Mouse (Mus musculus) WW6 (cell line): ENCODE measurements around the gene Cebpz.
A peak's percentile ranks its signal among the peaks of the same experiment; 100 is the strongest.

Source experiments
- DNase-seq: peaks from one replicate; pipeline ENCODE4 v3.0.0-alpha.2; 2013; ENCODE audit warnings: low read depth, low spot score

The Cebpz gene

DNA sequence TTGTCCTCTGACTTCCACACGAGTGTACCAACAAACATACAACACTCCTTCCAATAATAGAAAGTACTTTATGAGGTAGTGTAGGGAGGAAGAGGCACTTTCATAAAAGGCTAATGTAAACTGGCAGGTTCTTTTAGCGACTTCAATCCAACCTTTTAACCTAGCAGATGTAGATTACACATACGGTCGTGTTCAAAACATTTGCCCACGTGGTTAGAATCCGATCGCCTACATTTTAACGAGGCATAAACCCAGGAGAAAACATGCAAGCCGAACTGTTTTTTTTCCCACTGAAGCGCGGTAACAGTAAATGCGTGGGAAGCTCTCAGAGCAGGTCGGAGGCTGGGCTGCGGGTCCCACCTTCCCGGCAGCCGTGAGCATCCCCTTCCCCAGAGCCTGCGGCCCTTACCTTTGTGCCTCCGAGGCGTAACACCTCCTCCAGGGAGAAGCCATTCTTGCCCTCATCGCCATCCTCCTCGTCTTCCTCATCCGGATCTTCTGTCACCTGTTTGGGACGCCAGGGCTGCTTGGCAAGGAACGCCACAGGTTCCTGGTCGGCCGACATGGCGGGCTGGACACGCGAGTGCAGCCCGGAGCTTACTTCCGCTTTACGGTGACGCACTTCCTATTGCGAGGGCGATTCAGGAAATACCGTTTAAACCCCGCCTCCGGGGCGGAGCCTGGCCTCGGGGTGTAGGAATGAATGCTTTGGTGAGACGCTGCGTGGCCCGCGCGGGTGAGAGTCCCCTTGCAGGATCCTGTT lies at the start of gene Cebpz, which contains the start of gene Ndufaf7:
Cebpz (minus strand) TSS at position 601 of the 763 bp plus-strand sequence.
Ndufaf7 (plus strand) TSS at position 671 of the 763 bp plus-strand sequence.
- DNase-seq: peak; percentile 98

DNA sequence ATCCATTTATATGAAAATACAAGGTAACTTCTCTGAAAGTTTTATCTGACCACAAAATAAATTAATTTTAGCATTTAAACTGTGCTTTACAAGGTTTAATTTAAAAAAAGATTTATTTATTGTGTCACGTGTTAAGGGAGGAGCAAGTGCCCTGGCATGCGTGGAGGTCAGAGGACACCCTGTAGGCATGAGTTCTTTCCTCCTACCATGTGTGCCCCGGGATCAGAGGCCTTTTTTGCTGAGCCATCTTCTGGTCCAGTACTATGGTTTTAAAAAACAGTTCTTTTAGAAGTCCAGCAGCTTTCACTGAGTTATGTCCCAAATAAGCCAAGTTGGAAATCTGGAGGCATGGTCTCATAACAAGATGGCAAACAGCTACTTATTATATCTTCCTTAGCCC lies 46.9 kb upstream of the Cebpz start:
- no peak for DNase-seq

DNA sequence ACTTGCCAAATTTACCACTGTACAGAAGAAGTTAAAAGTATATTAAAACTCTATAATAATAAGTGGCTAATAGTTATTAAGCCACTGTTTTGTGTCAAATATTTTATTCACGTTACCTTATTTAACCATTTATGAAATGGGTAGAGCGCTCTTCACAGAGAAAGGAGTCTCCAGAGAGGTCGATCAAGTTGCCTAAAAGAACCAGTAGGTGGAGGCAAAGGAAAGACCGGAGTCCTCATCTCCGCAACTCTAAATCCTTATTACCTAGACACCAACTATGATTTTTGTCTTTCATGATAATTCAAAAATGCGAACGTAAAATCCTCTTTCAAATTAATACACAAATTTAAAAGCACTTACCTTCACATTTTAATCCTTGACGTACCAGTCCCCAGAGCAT lies 46.3 kb upstream of the Cebpz start:
- DNase-seq: no peak

DNA sequence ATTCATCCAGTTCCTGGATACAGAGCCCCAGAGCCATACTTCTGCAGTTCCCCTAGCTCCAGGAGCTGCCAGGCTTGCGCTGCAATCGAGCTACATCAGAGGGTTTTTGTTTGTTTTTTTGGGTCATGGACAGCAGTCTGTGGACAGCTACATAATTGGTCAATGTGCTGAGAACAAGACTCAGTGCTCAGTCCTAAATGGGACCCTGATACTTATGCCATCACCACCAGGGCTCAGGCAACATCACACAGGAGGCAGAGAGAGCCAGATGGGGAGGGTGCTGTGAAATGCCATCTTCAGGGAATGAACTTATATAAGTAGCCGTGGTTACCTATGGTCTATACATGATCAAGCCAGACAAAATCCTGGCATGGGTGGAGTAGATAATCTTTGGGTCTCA lies 31.6 kb upstream of the Cebpz start:
- DNase-seq: no peak

DNA sequence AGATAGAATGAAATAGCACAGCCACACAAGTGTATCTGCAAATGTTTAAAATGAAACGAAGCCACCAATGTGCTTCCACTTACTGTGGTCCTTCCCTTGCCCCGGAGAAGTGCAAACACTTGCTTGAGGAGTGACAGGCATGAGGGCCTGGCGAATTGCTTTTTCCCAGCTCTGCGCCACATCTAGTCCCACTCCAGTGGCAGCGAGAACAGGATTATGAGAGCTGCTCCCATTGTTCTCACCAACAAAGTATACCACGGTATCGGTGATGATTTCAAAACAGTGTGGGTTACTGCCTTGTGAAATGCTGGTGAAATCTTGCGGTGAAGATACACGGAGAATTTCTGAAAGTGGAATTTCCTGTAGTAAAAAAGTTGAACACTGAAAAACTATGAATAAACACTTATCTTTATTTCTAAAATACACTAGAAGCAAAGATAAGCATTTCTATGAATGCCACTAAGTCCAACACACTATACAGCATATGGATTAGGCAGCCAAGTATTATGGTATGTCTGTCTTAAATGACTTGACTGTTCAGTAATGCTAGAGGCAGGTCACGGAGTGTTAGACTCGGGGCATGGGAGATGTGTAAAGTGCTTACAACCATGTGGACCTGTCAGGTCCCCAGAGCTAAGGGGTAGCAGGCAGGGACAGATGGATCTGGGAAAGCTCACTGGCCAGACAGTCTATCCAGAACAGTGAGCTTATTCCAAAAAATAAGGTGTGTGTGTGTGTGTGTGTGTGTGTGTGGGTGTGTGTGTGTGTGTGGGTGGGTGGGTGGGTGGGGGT lies 29.4 kb upstream of the Cebpz start:
- DNase-seq: no peak

DNA sequence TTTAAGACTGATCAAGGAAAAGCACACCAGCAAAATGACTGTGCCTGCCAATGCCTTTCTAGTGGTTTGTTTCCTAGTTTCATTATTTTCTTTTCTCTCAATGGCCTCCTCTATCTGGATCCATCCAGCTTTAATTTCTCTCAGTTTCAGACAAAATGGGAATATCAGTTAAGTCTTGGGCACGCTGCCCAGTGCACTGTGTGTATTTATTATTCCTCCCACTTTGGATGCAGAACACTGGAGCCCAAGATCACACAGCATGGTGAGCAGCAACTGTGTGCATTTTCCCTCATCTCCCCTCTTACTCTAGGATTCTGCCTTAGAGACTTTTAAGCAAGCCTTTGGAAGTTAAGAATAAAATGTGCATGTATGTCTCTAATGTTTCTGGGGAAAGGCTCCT lies 27.5 kb upstream of the Cebpz start:
- no peak for DNase-seq

DNA sequence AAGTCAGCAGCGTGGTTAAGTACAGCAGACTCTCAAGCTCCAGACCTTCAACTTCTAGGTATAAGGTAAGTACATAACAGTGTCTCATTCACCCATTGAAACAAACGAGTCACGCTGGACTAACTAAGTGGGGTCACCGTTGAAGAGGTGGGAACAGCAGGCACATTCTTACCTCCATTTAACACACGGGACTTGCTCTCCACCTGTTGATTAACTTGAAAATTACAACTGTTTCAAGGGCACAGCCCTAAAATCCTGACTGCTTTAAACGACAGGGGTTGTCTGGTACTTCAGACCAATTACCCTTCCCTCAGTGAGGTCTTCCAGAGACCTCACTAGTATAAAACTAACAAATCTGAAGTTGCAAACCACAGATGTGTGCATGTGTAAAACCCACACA lies 22.6 kb upstream of the Cebpz start:
- no peak for DNase-seq

DNA sequence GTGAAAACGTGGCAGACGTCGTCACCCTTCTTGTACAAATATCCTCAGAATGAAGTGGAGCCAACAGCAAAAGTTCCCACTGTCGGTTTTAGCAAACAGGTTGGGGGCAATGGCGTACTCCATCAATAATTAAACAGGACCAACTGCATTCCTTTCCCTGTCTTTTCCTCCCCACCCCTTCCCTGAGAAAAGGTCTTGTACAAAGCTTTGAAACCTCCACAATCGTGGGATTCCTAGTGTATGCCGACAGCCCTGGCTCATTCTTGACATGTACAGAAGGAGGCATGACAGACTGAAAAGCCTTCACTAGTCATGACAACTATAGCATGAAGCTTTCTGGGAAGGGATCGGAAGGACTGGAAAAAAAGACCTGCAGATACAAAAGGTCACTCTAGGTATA lies 16.4 kb upstream of the Cebpz start:
- DNase-seq: no peak

DNA sequence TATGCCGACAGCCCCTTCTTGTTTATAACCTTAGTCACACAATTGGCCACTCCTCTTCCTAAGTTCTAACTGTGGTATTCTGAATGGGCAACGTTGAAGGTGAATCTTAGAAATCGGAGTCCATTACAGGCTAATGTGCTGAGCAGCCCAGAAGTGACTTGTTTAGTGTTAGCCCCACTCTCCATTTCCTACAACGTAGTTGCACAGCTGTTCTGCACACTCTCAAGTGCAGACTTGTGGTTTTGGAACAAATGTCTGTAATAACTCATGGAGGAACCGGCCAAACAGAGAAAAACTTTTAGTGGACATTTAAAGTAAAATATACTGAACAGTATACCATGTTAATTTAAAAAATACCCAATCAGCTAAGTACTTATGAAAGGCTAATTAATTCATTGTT lies 15.2 kb upstream of the Cebpz start:
- no peak for DNase-seq

DNA sequence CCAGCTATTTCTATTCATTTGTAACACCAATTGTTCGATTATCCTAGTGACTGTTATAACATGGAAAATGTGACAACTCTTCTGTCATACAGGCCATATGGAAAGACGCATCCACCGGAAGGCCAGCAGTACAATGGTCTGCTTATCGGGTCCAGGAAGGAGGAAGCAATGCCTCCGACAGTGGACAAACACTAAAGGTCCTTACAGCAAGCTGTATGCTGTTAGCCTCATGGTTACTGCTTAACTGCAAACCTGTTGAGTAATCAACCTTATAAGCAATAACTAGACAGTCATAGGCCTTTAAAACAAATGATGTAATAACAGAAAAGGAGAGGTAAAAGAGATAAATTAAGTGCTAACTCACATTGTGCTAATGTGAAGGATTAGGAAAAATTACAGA lies 14.4 kb upstream of the Cebpz start:
- DNase-seq: no peak

DNA sequence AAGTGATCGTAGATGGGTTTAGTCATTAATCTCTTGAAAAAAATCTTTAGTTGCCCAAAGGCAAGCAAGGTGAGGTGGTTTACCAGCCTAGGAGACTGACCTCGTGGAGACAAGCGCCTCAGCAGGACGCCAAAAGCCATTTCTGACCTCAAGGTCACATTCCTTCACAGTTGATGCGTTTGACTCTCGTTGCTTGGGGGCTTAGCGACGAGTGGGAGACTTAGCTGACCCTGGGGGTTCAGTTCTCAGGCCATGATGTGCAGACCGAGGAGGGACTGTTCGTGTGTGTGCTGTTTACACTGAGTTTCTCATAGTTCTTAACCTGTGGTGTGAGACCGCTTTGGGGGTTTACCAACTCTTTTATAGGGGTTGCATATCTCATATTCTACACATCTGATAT lies 5.7 kb upstream of the Cebpz start:
- DNase-seq: no peak

DNA sequence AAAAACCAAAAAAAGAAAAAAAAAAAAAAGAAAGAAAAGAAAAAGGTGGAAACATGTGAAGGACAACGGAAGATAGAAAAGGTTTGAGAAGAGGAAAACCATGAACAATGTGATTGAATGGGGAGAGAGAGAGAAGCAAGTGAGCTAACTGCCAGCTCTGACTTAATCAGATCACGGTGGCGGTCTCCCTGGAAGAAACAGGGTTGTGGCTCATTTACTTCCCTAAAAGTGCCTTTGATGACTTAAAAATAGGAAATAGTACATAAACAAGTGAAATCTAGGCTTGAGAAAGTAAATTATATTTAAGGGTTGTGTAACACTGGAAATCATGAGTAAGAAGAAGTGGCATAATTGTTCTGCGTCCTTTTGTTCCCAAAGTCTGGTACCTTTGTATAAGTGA lies 2.1 kb upstream of the Cebpz start:
- no peak for DNase-seq

DNA sequence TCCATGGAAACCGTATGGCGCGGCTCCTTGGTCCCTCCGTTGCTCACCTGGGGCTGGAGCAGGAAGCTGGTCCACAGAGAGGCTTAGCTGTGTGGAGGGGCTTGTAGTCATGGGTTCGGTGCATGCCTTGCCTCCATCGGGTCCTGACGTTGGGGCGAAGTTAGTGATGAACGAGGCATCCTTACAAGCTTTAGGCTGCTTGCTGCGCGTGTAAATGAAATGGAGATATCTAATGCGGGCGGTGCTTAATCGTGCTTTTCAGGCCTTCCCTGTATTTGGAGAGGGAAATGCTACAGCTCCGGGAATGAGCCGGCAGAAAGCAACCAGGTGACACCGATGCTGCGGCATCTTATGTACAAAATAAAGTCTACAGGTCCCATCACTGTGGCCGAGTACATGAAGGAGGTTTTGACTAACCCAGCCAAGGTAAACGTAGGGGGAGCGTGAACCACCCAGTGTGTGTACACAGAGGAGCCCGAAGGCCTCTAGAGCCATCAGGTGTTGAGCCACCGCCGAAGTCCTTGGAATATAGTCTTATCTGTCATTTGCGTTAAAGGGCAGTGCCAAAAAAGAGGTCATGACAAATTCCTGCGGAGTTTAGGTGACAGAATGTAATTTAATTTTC lies 475 bp upstream of the Cebpz start:
- DNase-seq: no peak

DNA sequence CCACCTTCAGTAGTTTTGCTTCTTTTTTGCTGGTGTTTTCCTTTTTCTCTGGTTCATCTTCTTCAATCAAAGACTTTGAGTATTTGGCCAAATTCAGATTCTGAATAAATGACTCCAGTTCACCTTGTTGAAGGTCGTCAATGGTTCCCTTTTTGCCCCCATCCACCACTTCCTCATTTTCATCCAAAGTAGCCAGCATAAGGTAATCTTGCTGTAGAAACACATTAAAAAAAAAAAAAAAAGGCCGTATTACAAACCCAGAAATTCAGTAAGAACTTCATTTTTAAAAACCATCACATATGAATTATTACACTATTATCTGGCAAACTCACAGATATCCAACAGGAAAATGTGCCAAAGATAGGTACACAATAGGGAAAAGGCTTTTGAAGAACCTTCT lies 1.0 kb downstream of the Cebpz start:
- DNase-seq: no peak

DNA sequence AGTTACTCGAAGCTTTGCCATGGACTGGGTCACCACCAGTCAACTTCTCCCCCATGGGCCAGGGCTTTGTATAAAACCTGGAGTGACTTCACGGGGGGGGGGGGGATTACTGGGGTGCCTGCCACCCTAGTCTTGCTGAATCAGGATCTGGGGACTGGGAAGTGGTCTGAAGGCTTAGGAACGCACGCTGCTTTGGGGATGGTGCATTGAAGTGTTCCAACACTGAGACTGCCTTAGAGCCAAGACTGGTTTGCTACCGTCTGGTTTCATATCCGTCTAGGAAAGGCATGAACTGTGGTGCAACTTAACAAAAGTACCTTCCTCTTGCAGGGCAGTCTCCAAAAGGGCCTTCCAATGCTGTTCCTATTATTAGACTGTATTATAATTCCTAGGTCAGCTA lies 19.2 kb downstream of the Cebpz start:
- no peak for DNase-seq

DNA sequence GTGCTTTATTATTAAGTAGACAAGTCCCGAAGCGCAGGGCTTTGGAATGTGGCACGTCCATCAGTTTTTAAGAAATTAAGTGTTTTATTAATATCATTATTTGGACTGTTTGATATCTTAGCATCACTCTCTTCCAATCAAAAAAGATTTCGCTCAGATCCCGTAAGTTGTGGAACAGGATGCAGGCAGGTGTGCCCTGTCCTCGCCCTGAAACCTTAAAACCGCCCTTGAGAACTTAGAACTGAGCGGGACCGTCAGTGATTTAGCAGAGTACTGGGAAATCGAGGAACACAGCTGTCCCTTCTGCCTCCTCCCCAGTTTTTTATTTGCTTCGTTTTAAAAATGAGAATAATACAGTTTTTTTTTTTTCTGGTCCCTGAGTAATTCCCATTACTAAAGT lies 20.0 kb downstream of the Cebpz start:
- no peak for DNase-seq

DNA sequence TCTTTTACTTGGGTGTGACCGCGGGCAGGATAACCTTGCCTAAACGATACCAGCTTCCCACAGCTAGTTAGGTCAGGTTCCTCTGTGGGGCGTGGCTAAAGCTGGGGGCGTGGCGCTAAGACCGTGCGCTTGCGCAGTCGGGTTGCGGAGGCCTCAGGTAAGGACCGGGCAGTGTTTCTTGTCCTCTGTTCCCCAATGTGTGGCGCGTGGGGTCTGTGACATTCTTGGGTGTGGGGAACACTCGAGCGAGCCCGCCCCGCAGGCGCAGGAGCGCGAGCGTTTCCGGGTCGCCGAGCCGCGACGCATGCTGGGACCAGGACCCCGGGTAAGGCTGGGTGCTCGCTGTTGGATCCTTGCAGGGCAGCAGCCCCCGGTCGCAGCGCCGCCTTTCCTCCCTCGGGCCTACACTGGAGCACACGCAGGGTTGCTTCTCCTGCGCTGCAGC lies 20.5 kb downstream of the Cebpz start, which contains the start of gene Cebpzos:
Cebpzos (plus strand) TSS at position 132 of the 445 bp plus-strand sequence.
- DNase-seq: peak; percentile 95

DNA sequence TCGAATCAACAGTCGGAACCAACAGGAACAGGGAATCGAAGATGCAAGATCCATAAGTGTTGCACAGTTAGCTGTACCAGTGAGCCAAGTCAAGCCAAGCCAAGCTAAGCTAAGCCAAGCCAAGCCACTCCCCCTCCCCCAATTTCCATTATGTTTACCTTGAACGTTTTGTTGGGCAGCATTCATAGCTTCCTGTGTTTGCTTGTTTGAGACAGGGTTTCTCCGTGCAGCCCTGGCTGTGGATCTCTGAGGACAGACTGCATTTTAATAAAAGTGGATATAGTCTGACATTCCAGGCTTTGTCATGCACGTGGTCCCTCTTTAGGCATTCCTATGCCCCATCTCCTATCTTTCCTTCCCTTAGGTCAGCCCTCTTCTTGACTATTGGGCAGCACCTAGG lies 21.1 kb downstream of the Cebpz start:
- no peak for DNase-seq

DNA sequence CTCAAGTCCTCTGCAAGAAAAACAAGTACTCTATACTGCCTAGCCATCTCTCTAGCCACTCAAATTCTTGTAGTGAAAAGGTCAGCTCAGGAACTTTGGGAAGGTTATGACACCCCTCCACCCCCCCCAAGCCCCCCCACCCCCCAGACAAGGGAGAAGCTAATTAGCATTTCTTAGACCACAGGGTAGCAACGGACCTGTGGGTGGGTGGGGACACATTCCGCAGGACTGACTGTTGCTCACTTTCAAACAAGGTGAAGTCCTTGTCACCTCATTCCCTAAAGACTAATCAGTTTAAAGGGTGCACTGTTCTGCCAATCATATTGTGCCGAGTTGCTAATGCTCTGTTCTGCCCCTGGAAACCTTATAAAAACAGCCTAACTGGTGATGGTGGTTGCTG lies 22.9 kb downstream of the Cebpz start:
- DNase-seq: no peak

DNA sequence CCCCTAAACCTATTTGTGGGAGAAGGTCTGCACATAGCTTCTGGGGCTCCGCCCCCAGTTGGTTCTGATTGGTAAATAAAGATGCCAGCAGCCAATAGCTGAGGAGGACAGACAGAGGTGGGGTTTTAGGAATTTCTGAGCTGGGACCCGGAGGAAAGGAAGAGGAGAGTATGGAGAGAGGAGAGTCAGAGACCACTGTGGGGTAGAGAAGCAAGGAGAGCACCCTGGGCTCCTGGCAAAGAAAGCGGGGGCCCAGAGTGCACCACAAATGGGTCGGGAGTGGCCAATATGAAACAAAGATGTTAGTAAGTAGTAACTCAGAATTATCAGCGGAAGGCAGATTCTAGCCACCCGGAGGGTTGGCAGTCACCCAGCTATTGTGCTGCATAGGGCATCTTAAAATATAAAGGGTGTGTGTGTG lies 24.0 kb downstream of the Cebpz start:
- DNase-seq: peak; percentile 46

DNA sequence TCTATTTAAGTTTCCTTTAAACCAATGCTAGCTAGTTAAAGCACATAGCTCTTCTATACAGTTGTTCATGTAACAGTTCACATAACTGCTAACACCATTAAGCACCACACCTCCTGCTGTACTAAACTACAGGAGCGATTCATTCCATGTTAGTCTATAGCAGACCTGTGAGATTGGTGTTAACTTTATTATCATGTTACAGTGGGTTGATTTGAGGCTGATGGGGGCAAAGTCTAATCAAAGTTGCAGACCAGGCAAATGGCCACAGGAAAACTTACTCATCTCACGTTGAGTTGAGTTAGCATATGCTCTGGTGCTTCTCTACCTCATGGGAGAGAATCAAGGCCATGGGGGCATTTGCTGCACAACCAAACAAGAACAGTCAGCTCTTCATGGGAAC lies 27.5 kb downstream of the Cebpz start:
- DNase-seq: no peak

DNA sequence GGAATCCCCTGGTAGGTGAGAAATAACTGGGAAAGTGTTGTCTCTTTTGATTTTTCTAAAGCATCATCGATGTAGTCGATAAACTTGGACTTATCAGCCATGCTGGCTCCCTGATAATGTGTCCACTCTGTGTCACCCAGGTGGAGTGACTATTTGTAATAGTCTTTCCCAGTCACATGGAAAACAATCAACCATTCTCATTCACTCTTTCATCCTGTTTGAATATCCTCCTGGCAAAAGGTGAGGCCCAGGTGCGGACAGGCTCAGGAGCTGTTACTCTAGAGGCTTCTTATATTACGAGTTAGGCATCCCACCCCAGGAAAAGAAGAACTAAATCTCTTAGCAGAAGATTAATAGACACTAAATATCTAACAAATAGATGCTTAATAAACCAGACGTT lies 30.0 kb downstream of the Cebpz start, which contains the start of gene Sult6b1:
Sult6b1 (minus strand) TSS at position 101 of the 400 bp plus-strand sequence.
- DNase-seq: no peak
